Mouse (Mus musculus) right cerebral cortex, postnatal 10 days (tissue): ENCODE measurements around the gene Msx3.

ENCODE experiments used
- DNase-seq, 2 experiments: peaks; one replicate each; pipeline ENCODE4 v3.0.0; 2021; ENCODE audit warnings: low spot score in 2 of 2

The Msx3 gene

GRCm38 (mm10) chr7:140057413-140058407, 8.8 kb upstream of the Msx3 start:
- no peak for DNase-seq

GRCm38 (mm10) chr7:140054124-140054523, 5.2 kb upstream of the Msx3 start:
- peak in 1 of 2 experiments; percentile 77 for DNase-seq

GRCm38 (mm10) chr7:140049115-140049689, 313 bp upstream of the Msx3 start:
- DNase-seq, result no peak

GRCm38 (mm10) chr7:140047811-140048311, 1.0 kb downstream of the Msx3 start:
- peak in 1 of 2 experiments; percentile 45 for DNase-seq

GRCm38 (mm10) chr7:140045546-140045945, 3.3 kb downstream of the Msx3 start:
- DNase-seq, result no peak

GRCm38 (mm10) chr7:140042728-140043127, 6.2 kb downstream of the Msx3 start:
- DNase-seq, result no peak

GRCm38 (mm10) chr7:140037171-140037555, 11.7 kb downstream of the Msx3 start:
- DNase-seq, result peak in 1 of 2 experiments; percentile 22

GRCm38 (mm10) chr7:140036281-140037170, 12.4 kb downstream of the Msx3 start, which contains the start of the genes Zfp511 and Tubgcp2:
TSS of gene Zfp511 (plus strand) at chr7:140036391.
TSS of gene Tubgcp2 (minus strand) at chr7:140036669.
- peak; percentile 95 for DNase-seq

- DNase-seq, result peak in 1 of 2 experiments; percentile 9
Measured at GRCm38 (mm10) chr7:140035456-140035855, 13.4 kb downstream of the Msx3 start.

- DNase-seq, result peak; percentile 17 to 19
Measured at GRCm38 (mm10) chr7:140033386-140033785, 15.5 kb downstream of the Msx3 start.

- peak in 1 of 2 experiments; percentile 8 for DNase-seq
Measured at GRCm38 (mm10) chr7:140032366-140032765, 16.5 kb downstream of the Msx3 start.

- peak in 1 of 2 experiments; percentile 9 for DNase-seq
Measured at GRCm38 (mm10) chr7:140031771-140032170, 17.1 kb downstream of the Msx3 start.

GRCm38 (mm10) chr7:140011336-140011735, 37.6 kb downstream of the Msx3 start:
- peak in 1 of 2 experiments; percentile 15 for DNase-seq

GRCm38 (mm10) chr7:140007781-140008180, 41.1 kb downstream of the Msx3 start:
- peak; percentile 14 to 15 for DNase-seq

- peak in 1 of 2 experiments; percentile 13 for DNase-seq
Measured at GRCm38 (mm10) chr7:140006861-140007611, 41.9 kb downstream of the Msx3 start.

- peak in 1 of 2 experiments; percentile 11 for DNase-seq
Measured at GRCm38 (mm10) chr7:140004666-140005065, 44.2 kb downstream of the Msx3 start.

- DNase-seq, result peak in 1 of 2 experiments; percentile 12
Measured at GRCm38 (mm10) chr7:140001086-140001740, 47.7 kb downstream of the Msx3 start.

- peak in 1 of 2 experiments; percentile 22 for DNase-seq
Measured at GRCm38 (mm10) chr7:139998691-139999350, 50.1 kb downstream of the Msx3 start.
